Mouse (Mus musculus) large intestine, adult 2 months (tissue): Measurements from ENCODE around the gene Mansc1. TPM values are rescaled to one million over a fixed set of nuclear protein-coding genes. Genes with fewer than 3 reads are reported as not detected.

Experiments
- DNase-seq: peaks from one replicate; pipeline ENCODE4 v3.0.0-alpha.2; 2012; ENCODE audit warnings: low read depth, low spot score
- WGBS: fragments of 180-500 bp; shearing (Covaris S2); methylation state at CpG from one replicate; pipeline ENCODE4 v1.1.7; 2018; 5-methylcytosine and 5-hydroxymethylcytosine counted together
- polyA plus RNA-seq: library from polyadenylated mRNA; depleted of rRNA; stranded (reverse); fragments of >200 nt; gene quantifications from 2 replicates; pipeline ENCODE4 v1.2.3, GENCODE M21; 2012

The Mansc1 gene
- polyA plus RNA-seq, 1 experiment = 17.6 TPM

DNA sequence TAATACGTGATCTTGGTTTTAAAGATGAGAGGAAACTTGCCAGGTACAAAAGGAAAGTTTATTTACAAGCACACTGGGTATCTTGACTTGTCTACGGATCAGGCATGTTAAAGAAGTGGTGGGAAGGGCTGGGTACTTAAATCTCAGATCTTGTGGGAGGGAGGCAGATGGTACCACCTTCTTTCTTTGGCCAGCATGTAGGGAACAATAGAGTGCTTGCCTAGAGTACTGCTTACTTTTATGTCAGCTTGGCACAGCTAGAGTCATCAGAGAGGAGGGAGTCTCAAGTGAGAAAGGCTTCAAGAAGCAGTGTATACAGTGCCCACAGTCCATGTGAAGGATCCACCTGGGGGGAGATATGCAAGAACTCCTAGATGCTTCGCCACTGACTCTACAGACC, 27.1 kb downstream of the Mansc1 start:
- DNase-seq = no peak
- 88% methylated on average over 3 of the region's 3 CpGs for WGBS

DNA sequence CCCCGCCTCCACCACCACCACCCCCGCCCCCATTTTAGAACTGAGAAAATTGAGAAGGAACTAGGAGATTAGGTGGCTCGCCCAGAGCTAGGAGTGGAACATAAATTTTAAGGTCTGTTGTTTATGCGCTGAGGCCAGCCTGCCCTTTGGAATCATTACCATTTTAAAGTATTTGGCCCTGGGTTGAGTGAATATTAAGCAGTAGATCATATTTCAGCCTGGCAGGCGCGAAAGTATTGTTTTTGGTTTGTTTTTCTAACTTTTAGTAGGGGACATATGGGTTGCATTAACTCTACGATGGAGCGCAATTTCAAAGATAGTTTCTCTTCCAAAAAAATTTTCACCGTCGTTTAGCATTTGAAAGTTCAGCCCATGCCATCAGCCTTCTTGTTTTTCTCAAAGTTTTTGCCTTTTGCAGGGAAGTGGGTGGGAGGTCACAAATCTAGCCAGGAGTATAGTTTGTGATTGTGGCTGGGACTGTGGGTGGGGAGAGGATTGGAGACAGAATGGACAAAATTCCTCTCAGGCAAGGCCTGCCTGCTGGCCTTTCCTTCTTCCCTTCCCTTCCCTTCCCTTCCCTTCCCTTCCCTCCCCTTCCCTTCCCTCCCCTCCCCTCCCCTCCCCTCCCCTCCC, 29.8 kb downstream of the Mansc1 start:
- 22% methylated on average over 10 of the region's 10 CpGs for WGBS
- no peak for DNase-seq

DNA sequence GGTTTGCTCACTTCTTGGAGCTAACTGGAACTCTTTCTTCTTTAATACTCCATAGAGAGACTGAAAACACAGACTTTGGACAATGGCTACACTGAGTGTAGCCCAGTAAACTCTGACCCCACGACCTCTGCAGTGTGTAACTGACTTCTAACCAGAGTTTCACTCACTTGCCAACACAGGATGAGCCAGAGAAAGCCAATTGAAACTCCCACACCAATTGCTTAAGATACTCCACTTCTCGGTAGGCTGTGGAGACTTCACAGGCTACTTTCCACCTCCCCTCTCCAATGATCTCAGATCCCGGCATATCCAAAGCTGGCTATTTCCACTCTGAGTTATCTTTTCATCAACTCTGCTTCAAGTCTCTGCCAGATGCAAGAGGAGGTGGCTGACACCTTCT, 30.5 kb downstream of the Mansc1 start:
- DNase-seq = no peak
- WGBS = 17% methylated on average over 3 of the region's 3 CpGs

DNA sequence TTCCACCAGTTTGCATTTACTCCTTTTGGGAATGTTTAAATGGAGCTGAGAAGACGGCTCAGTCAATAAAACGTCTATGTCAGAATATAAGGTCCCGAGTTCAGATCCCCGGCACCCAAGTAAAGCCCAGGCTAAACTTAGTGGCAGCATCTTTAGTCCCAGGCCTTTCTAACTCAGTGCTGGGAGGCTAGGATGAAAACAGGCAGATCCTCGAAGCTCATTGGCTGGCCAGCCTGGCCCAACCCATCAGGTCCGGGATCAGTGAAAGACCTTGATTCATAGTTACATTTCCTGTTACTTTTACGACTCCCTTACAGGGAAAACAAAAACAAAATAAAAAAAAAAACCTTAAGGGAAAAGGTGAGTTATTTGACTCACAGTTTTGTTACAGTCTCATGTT, 31.2 kb downstream of the Mansc1 start:
- WGBS = 54% methylated on average over 7 of the region's 7 CpGs
- DNase-seq = no peak

DNA sequence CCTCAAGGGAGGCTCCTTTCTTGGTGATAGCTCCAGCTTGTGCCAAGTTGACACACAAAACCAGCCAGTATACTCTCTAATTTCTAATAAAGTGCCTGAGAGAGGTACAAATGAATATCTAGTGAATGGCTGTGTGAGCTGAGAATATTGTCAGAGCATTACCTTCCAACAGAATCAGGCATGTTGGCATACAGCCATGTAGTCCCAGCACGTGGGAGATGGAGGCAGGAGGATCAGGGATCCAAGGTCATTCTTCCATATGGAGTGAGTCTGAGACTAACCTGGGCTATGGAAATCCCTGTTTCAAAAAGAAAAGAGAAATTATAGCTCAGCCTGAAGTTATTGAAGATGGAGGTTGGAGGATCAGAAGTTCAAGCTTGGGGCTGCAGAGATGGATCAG, 33.0 kb downstream of the Mansc1 start:
- no peak for DNase-seq
- 15% methylated on average over 1 of the region's 1 CpGs for WGBS

DNA sequence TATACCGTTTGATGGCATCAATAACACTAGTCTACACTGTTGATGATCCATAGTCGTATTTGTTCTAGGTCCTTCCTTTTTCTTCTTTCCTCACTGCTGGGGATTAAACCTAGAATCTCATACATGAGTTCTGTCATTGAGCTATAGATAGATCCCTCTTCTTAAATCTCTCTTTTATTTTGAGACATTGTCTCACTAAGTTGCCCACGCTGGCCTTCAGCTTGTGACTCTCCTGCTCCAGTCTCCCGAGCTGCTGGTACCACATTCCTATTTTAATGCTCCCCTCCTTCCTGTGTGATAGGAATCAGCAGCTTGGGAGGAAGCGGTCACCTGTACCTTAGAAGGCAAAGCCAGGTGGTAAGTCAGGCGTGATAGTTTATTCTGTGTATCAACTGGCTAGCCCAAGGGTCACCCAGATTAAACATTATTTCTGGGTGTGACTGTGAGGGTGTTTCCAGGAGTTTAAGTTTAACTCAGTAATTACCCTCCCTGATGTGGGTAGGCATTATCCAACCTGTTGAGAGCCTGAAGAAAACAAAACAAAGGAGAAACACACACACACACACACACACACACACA, 34.5 kb downstream of the Mansc1 start:
- 38% methylated on average over 6 of the region's 6 CpGs for WGBS
- DNase-seq = no peak

DNA sequence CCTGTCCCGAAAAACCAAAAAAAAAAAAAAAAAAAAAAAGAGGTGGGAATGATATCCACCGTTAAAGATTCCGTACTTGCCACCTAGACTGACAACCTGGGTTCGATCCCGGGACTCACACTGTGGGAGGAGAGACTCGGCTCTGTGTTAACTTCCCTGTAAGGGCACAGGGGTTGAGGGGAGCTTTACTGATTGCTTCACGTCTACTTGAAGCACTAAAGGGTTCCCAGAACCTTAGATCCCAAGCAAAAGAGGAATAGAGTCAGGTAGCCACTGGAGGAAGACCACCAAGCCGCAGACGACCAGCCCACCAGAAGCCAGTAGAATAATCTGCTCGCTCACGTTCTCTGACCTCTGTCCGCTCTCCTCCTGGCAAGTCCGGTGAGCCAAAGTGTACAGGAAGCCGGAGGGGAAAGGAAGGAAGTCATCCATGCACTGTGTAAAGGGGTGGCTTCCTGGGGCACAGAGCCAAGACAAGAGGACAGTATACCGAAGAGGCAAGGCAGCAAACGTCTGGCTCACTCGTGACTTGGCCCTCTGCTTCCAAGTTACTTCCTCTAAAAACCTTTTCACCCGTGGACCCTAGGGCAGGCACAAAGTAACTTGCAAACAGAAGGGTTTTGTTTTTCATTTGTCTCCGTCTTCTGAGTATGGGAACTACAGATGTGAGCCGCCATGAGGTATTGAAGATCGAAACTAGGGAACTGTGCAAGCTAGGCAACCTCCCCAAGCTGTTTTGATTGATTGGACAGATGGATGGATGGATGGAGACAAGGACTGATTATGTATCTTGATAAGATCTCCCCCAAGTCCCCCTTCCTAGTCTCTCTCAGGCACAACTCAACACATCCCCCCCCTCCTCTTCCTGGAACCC, 37.5 kb downstream of the Mansc1 start:
- 48% methylated on average over 21 of the region's 21 CpGs for WGBS
- no peak for DNase-seq

DNA sequence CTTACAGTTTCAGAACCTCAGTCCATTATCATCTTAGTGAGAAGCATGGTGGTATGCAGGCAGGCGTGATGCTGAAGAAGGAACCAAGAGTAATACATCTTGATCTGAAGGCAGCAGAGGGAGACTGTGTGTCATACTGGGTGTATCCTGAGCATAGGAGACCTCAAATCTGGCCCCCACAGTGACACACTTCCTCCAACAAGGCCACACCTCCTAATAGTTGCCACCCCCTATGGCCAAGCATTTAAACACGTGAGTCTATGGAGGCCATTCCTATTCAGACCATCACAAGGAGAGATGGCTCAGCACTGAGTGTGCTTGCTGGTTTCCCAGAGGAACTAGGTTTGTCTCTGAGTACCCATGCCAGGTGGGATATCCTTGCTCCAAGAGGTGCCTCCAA, 40.7 kb downstream of the Mansc1 start:
- no peak for DNase-seq
- 89% methylated on average over 2 of the region's 2 CpGs for WGBS

DNA sequence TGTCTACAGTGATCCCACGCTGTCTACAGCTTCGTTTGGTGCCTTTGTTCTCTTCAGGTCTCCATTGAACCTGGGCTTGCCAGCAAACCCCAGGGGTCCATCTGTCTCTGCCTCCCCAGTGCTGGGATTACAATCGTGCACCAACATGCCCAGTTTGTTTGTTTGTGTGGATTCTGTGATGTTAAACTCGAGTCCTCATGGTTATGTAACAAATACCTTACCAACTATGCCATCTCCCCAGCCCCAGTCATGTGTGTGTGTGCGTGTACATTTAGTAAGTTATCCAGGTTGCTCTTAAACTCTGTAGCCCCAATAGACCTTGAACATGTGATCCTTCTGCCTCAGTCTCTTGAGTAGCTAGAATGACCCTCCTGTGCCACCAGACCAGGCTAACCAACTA, 46.0 kb downstream of the Mansc1 start:
- WGBS = 87% methylated on average over 5 of the region's 5 CpGs
- DNase-seq = no peak

DNA sequence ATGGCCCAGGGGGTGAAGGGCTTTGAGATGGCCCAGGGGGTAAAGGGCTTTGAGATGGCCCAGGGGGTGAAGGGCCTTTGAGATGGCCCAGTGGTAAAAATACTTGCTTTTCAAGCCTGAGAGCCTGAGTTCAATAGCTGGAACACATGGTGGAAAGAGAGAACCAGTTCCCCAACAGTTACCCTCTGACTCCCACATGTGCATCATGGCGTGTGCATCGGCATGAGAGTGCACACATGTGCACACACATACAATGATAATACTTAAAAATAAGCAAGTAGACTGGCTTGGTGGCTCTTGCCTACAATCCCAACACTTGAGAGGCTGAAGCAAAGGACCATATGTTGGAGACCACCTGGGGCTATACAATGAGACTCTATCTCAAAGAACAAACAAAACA, 47.7 kb downstream of the Mansc1 start:
- WGBS = 100% methylated on average over 2 of the region's 2 CpGs

DNA sequence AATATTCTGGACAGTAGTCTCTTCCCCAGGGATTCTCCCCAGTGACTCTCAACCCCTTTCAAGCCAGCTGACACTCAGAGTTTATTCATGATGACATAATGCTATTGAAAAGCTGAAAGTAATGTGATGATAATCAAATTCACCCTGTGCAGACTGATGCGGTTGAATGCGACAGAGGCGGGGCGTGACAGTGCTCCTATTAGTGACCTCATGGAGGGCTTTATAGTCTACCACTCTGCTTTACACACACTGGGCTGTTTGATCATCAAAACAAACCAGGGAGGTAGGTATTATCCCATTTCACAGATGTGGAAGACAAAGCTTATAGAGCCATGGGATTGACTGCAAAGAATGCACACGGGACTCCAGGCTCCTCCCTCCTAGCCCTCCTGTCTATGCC, 50.2 kb downstream of the Mansc1 start:
- DNase-seq = no peak
- 78% methylated on average over 5 of the region's 5 CpGs for WGBS

More for the DNA sequence above, 47.7 kb downstream of the Mansc1 start:
- DNase-seq = no peak

DNA sequence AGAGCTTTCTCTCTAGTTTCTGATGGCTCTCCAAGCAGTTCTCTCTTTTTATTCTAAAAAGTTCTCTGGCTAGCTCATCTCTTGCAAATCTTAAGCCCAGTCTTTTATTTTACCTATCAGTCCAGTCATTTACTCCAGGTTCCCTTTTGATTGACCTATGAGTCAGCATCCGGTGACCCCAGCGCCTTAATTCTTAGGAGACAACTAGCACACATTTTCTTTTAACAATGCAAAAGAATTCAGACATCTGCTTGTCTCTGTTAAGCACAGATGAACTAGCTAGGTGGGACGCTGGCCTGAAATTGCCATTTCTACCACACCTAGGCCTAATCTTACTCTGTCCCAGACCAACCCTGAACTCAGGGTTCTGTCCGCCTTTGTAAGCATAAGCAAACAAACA, 52.8 kb downstream of the Mansc1 start:
- no peak for DNase-seq
- WGBS = 96% methylated on average over 4 of the region's 4 CpGs

DNA sequence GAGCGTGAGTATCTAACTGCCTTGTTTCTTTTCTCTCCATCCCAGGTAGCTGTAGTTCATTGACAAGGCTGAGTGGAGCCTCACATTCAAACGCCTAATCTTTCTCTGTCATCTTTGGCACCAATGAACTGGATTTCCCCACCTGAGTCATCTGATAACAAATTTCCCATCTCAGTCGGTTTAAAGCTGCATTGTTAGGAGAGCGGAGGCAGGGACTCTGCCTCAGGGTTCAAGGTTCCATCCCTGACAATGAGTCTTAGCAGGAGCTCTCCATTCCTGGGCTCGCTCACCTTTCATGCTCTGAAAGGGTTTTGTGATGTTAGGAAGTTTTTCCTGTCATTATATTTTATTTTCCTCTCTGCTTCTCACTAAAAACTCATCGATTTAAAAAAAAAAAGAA, 54.2 kb downstream of the Mansc1 start:
- DNase-seq = no peak

DNA sequence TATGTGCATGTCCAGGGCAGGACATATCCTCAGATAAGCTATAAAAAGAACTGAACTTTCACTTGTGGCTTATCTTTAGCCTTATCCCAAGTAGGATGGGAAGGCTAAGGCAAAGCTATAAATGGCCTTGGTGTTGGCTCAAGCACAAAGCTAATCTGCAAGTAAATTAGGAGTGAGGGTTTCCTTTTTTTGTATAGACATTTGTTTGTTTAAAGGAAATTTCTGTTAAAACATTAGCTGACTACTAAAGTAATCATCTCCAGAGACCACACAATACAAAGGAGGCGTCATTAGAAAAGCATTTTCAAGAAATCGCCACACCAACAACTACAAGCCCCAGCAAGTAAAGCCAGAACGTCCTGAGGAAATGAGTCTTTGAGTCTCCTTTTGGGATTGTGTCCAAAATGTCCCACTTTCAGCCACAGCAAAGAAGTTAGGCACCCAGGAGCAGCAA, 57.0 kb downstream of the Mansc1 start:
- no peak for DNase-seq
- 39% methylated on average over 3 of the region's 3 CpGs for WGBS

More for the DNA sequence above, 54.2 kb downstream of the Mansc1 start:
- 34% methylated on average over 6 of the region's 6 CpGs for WGBS

DNA sequence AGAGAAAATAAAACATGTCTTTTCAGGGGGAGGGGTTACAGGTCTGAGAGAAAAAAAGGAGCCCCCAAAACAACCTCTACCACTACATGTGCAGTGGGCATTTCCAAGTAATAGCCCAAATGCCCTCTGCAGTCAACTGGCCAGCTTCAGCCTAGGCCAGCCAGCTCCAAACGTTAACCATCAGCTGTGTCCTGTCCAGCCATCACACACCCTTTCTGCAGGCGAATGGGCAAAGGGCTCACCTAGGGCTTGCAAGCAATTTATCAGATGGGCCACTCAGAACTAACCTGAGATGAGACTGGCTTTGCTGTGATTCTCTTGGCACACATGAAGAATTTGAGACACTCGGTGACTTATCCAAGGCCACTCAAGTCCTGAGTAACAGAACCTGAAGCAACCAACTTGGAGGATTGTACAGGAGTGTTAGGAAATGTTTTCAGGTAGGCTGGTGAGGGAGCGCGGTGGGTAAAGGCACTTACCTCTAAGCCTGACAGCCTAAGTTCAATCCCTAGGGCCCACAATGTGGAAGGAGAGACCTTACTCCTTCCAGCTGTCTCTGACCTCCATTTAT, 64.2 kb downstream of the Mansc1 start:
- no peak for DNase-seq
- WGBS = 81% methylated on average over 5 of the region's 5 CpGs

DNA sequence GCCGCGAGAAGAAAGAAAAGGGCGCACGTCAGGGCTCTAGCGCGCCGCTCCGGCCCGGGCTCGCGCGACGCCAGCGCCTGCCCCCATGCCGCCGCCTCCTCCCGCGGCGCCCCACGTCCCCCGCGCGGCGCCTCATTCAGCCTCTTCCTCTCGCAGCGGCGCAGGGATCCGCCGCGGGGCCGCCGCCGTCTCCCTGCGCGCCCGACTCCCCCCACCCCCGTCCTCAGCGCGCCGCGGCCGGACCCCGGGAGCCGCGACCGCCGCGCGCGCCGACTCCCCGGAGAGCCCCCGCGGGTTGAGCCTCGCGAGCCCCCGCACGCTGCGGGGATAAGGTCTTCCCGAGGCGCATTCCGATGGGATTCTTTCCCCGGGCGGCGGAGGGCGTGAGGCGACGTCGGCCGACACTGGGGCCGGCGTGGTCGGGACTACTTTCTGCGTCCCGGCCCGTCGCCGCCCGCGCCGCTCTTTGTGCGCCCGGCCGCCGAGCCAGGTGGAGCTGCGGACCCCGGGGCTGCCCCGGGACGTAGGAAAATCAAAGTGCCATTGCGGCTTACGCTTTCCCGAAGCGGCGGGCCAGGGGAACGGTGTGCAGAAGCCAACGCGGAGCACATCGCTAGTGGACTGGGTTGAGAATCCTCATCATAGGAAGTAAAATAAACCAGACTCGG, 65.3 kb downstream of the Mansc1 start, which contains the start of gene Lrp6:
Gene Lrp6, minus strand, starts transcription at position 148 of the 668 bp plus-strand sequence.
- WGBS = under 1% methylated on average over 94 of the region's 99 CpGs
- no peak for DNase-seq

DNA sequence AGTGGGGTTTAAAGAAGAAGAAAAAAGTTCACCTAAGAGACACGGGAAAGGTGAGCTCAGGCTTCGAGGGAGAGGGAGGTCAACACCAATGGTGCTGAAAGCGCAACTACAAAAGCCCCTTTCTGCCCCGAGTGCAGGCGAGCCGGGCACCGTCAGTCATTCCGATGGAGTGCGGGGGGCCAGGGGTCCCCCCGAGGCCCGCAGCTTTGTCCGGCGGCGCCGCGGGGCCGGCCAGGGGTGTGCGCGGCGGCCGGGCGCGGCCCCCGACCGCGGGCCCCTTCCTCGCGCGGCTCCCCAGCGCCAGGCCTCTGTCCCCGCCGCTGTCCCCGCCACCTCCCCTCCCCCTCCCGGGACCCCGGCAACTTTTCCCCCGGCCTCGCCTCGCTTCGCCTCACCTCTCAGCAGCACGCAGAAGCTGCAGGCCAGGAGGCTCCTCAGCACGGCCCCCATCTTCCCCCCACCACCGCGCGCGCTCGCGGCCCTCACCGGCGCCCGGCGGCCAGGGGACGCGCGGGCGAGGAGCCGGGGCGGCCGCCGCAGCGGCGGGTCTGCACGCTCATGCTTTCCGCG, 66.0 kb downstream of the Mansc1 start:
- 2% methylated on average over 58 of the region's 64 CpGs for WGBS
- no peak for DNase-seq

DNA sequence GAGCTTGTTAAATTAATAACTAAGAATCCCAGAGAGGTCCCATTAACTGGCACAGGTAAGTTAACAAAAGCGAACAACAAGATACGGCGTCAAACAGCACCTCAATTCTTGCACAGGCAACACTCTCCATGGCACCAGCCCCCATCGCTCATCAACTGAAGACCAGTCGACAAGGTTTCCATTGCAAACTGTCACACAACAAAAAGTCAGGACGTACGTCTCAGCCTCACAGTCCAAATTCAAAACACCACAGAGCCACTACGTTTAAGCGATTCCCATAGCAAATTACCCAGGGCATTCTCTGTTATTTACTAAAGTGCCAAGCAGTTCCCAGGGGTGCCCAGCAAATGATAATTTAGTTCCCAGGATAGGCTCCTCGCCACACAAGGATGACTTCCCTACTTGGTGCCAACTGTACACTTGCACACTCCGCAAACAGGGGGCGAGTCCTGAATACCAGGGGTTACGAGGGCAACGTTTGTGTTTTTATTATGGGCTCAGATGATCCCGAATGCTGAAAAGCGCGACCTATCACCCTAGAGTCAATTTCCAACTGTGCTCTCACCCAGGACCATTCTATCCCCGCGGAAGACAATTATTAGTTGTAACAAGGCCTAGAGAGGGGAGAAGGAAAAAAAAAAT, 66.6 kb downstream of the Mansc1 start:
- no peak for DNase-seq
- WGBS = 3% methylated on average over 19 of the region's 19 CpGs

DNA sequence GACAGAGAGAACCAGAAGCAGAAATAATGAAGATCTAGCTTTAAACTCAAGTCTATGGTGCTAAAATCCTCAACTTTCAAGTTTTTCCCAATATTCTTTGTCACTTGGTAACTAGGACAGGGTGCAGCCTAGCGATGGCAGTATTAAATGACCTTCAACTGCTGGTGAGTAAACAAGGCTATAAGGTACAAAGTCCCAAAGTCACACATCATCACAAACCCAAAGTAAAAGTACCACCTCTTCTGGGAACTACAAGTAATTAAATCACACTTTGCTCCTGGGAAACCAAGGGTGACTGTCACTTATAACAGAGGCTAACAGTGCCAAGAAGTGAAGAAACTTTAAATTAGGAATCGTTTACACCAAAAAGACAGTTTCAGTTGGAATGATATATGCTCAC, 67.7 kb downstream of the Mansc1 start:
- peak; percentile 62 for DNase-seq
- WGBS = 19% methylated on average over 2 of the region's 2 CpGs
